Mouse (Mus musculus) neural tube, embryonic 13.5 days (tissue): Measurements from ENCODE around the gene Ncoa5. TPM values are rescaled to one million over a fixed set of nuclear protein-coding genes. Genes with fewer than 3 reads are reported as not detected.

Source experiments
- ATAC-seq: fragments of 200-750 bp; cut with Nextera tagmentation; 2 replicates; pipeline ENCODE4 v1.8.0; 2017; ENCODE audit warnings: low read depth, mild to moderate bottlenecking, moderate TSS enrichment, moderate library complexity
- H3K27ac ChIP-seq: fragments of 300-500 bp; sonication (generic); replicated peaks from 2 replicates; pipeline ENCODE4 v1.5.1; 2015; ENCODE audit warnings: moderate library complexity, mild to moderate bottlenecking, inconsistent platforms
- H3K27me3 ChIP-seq: fragments of 300-500 bp; sonication (generic); 2 replicates; pipeline ENCODE4 v1.6.1; 2015; ENCODE audit warnings: mild to moderate bottlenecking, inconsistent platforms
- H3K36me3 ChIP-seq: fragments of 300-500 bp; sonication (generic); 2 replicates; pipeline ENCODE4 v1.6.1; 2015; ENCODE audit warnings: mild to moderate bottlenecking, inconsistent platforms
- H3K4me1 ChIP-seq: fragments of 300-500 bp; sonication (generic); replicated peaks from 2 replicates; pipeline ENCODE4 v1.6.1; 2015; ENCODE audit warnings: inconsistent platforms
- H3K4me2 ChIP-seq: fragments of 300-500 bp; sonication (generic); 2 replicates; pipeline ENCODE4 v1.6.1; 2015; ENCODE audit warnings: inconsistent platforms, mild to moderate bottlenecking, moderate library complexity
- H3K4me3 ChIP-seq: fragments of 300-500 bp; sonication (generic); 2 replicates; pipeline ENCODE4 v1.5.1; 2015; ENCODE audit warnings: mild to moderate bottlenecking, inconsistent platforms
- H3K9ac ChIP-seq: fragments of 300-500 bp; sonication (generic); 2 replicates; pipeline ENCODE4 v1.6.1; 2015; ENCODE audit warnings: moderate library complexity, mild to moderate bottlenecking, inconsistent platforms
- H3K9me3 ChIP-seq: fragments of 300-500 bp; sonication (generic); 2 replicates; pipeline ENCODE4 v1.6.1; 2016; ENCODE audit warnings: inconsistent platforms
- WGBS: fragments of 180-500 bp; shearing (Covaris S2); methylation state at CpG from one replicate; pipeline ENCODE4 v1.1.7; 2015; 5-methylcytosine and 5-hydroxymethylcytosine counted together
- polyA plus RNA-seq: library from polyadenylated mRNA; unstranded; fragments of >200 nt; fragmentation: Nextera tagmentation; extraction: Ambion mirVana; gene quantifications from 2 replicates; pipeline ENCODE4 v1.2.1, GENCODE M21; 2015

Gene Ncoa5
- polyA plus RNA-seq, 1 experiment from 2014 or later: 97.3 TPM

GRCm38 (mm10) chr2:164988777-164989176, 45.9 kb downstream of the Ncoa5 start:
- H3K9ac ChIP-seq: no peak overlapping the region
- WGBS: 71% methylated on average over 13 of the region's 13 CpGs
- ATAC-seq: no peak
- H3K4me1 ChIP-seq: no peaks in the 10 kb centered on the region; the same call in 1 of the 2 replicates
- H3K36me3 ChIP-seq: peaks cover 23% of the 10 kb centered on the region
- H3K4me2 ChIP-seq: no peak overlapping the region
- H3K9me3 ChIP-seq: no peaks in the 10 kb centered on the region
- H3K27ac ChIP-seq: no peak overlapping the region
- H3K27me3 ChIP-seq: no peaks in the 10 kb centered on the region; the same call in 1 of the 2 replicates
- no peak overlapping the region for H3K4me3 ChIP-seq

- Histone ChIP-seq H3K36me3 (peaks cover 31% of the 10 kb centered on the region; the same call in 1 of the 2 replicates), H3K4me2 (no peak overlapping the region), H3K4me3 (no peak overlapping the region), H3K9ac (no peak overlapping the region), H3K27ac (no peak overlapping the region), H3K27me3 (peaks cover 3% of the 10 kb centered on the region), H3K4me1 (no peaks in the 10 kb centered on the region; the same call in 1 of the 2 replicates), H3K9me3 (no peaks in the 10 kb centered on the region)
- no peak for ATAC-seq
- WGBS: 85% methylated on average over 14 of the region's 14 CpGs
Measured at GRCm38 (mm10) chr2:164986371-164987027, 48.2 kb downstream of the Ncoa5 start.

GRCm38 (mm10) chr2:164985962-164986361, 48.7 kb downstream of the Ncoa5 start:
- H3K36me3 ChIP-seq: peaks cover 31% of the 10 kb centered on the region; the same call in 1 of the 2 replicates
- H3K27ac ChIP-seq: no peak overlapping the region
- ATAC-seq: no peak
- 76% methylated on average over 6 of the region's 6 CpGs for WGBS
- peaks cover 3% of the 10 kb centered on the region for H3K27me3 ChIP-seq
- H3K4me1 ChIP-seq: no peaks in the 10 kb centered on the region; the same call in 1 of the 2 replicates
- no peak overlapping the region for H3K4me2 ChIP-seq
- H3K4me3 ChIP-seq: no peak overlapping the region
- no peak overlapping the region for H3K9ac ChIP-seq
- no peaks in the 10 kb centered on the region for H3K9me3 ChIP-seq

GRCm38 (mm10) chr2:164979749-164980148, 54.9 kb downstream of the Ncoa5 start:
- H3K9me3 ChIP-seq: no peaks in the 10 kb centered on the region
- peaks cover 17% of the 10 kb centered on the region for H3K4me1 ChIP-seq
- peaks cover 24% of the 10 kb centered on the region; the same call in 1 of the 2 replicates for H3K36me3 ChIP-seq
- no peak overlapping the region for H3K9ac ChIP-seq
- no peak for ATAC-seq
- H3K4me3 ChIP-seq: no peak overlapping the region
- H3K4me2 ChIP-seq: no peak overlapping the region
- peaks cover 23% of the 10 kb centered on the region; the same call in 1 of the 2 replicates for H3K27me3 ChIP-seq
- no peak overlapping the region for H3K27ac ChIP-seq
- WGBS: 22% methylated on average over 7 of the region's 7 CpGs

- H3K4me1 ChIP-seq: peaks cover 31% of the 10 kb centered on the region
- no peaks in the 10 kb centered on the region for H3K9me3 ChIP-seq
- 71% methylated on average over 6 of the region's 6 CpGs for WGBS
- no peak overlapping the region for H3K27ac ChIP-seq
- peaks cover 12% of the 10 kb centered on the region; the same call in 1 of the 2 replicates for H3K36me3 ChIP-seq
- ATAC-seq: no peak
- H3K9ac ChIP-seq: no peak overlapping the region
- no peak overlapping the region for H3K4me3 ChIP-seq
- H3K4me2 ChIP-seq: no peak overlapping the region
- H3K27me3 ChIP-seq: peaks cover 51% of the 10 kb centered on the region
Measured at GRCm38 (mm10) chr2:164975611-164976010, 59.1 kb downstream of the Ncoa5 start.

GRCm38 (mm10) chr2:164972646-164973045, 62.0 kb downstream of the Ncoa5 start:
- no peak overlapping the region for H3K27ac ChIP-seq
- peaks cover 66% of the 10 kb centered on the region for H3K27me3 ChIP-seq
- ATAC-seq: no peak
- H3K9me3 ChIP-seq: no peaks in the 10 kb centered on the region
- no peaks in the 10 kb centered on the region for H3K36me3 ChIP-seq
- no peak overlapping the region for H3K4me3 ChIP-seq
- H3K4me1 ChIP-seq: peaks cover 60% of the 10 kb centered on the region
- WGBS: 69% methylated on average over 5 of the region's 5 CpGs
- H3K4me2 ChIP-seq: no peak overlapping the region
- no peak overlapping the region for H3K9ac ChIP-seq

GRCm38 (mm10) chr2:164970631-164971196, 64.0 kb downstream of the Ncoa5 start:
- under 1% methylated on average over 42 of the region's 42 CpGs for WGBS
- no peak for ATAC-seq
- peak overlapping the region; percentile 52; the same call in 1 of the 2 replicates for H3K27ac ChIP-seq
- H3K4me3 ChIP-seq: peak overlapping the region; percentile 57
- peak overlapping the region; percentile 67 for H3K4me2 ChIP-seq
- H3K27me3 ChIP-seq: peaks cover 82% of the 10 kb centered on the region
- H3K9ac ChIP-seq: peak overlapping the region; percentile 79
- peaks cover 59% of the 10 kb centered on the region for H3K4me1 ChIP-seq
- no peaks in the 10 kb centered on the region for H3K9me3 ChIP-seq
- no peaks in the 10 kb centered on the region for H3K36me3 ChIP-seq

GRCm38 (mm10) chr2:164969348-164969781, 65.3 kb downstream of the Ncoa5 start:
- Histone ChIP-seq H3K4me1 (peaks cover 69% of the 10 kb centered on the region), H3K4me2 (peak overlapping the region; percentile 67), H3K9ac (peak overlapping the region; percentile 79), H3K36me3 (no peaks in the 10 kb centered on the region), H3K27me3 (peaks cover 83% of the 10 kb centered on the region), H3K27ac (peak overlapping the region; percentile 89), H3K4me3 (peak overlapping the region; percentile 57), H3K9me3 (no peaks in the 10 kb centered on the region)
- 2% methylated on average over 21 of the region's 21 CpGs for WGBS
- no peak for ATAC-seq

- Histone ChIP-seq H3K36me3 (no peaks in the 10 kb centered on the region), H3K4me1 (peaks cover 78% of the 10 kb centered on the region), H3K4me2 (peak overlapping the region; percentile 67), H3K4me3 (peak overlapping the region; percentile 57), H3K27ac (peak overlapping the region; percentile 89), H3K9me3 (no peaks in the 10 kb centered on the region), H3K9ac (peak overlapping the region; percentile 79), H3K27me3 (peaks cover 80% of the 10 kb centered on the region)
- WGBS: under 1% methylated on average over 25 of the region's 29 CpGs
- ATAC-seq: peak; percentile 20; the same call in 1 of the 2 replicates
Measured at GRCm38 (mm10) chr2:164968451-164968851, 66.2 kb downstream of the Ncoa5 start.

- no peaks in the 10 kb centered on the region for H3K36me3 ChIP-seq
- H3K9me3 ChIP-seq: no peaks in the 10 kb centered on the region
- peaks cover 79% of the 10 kb centered on the region for H3K4me1 ChIP-seq
- ATAC-seq: peak; percentile 64
- peaks cover 75% of the 10 kb centered on the region for H3K27me3 ChIP-seq
- H3K4me2 ChIP-seq: peak overlapping the region; percentile 67
- H3K4me3 ChIP-seq: peak overlapping the region; percentile 57
- H3K9ac ChIP-seq: peak overlapping the region; percentile 79
- H3K27ac ChIP-seq: peak overlapping the region; percentile 89
- under 1% methylated on average over 63 of the region's 65 CpGs for WGBS
Measured at GRCm38 (mm10) chr2:164967761-164968440, 66.8 kb downstream of the Ncoa5 start.

GRCm38 (mm10) chr2:164967193-164967592, 67.5 kb downstream of the Ncoa5 start:
- Histone ChIP-seq H3K27me3 (peaks cover 67% of the 10 kb centered on the region), H3K4me1 (peaks cover 79% of the 10 kb centered on the region), H3K4me2 (peak overlapping the region; percentile 67), H3K9ac (no peak overlapping the region), H3K4me3 (peak overlapping the region; percentile 57; the same call in 1 of the 2 replicates), H3K27ac (peak overlapping the region; percentile 89), H3K36me3 (no peaks in the 10 kb centered on the region), H3K9me3 (no peaks in the 10 kb centered on the region)
- no peak for ATAC-seq
- 12% methylated on average over 6 of the region's 6 CpGs for WGBS

- Histone ChIP-seq H3K4me2 (no peak overlapping the region), H3K27ac (no peak overlapping the region), H3K27me3 (peaks cover 59% of the 10 kb centered on the region), H3K9ac (no peak overlapping the region), H3K9me3 (no peaks in the 10 kb centered on the region), H3K4me3 (no peak overlapping the region), H3K36me3 (no peaks in the 10 kb centered on the region), H3K4me1 (peaks cover 77% of the 10 kb centered on the region)
- ATAC-seq: no peak
- whole genome bisulfite sequencing: 30% methylated on average over 8 of the region's 8 CpGs
Measured at GRCm38 (mm10) chr2:164966381-164966780, 68.3 kb downstream of the Ncoa5 start.
